Mouse (Mus musculus): ENCODE results near the gene Zpr1.

Gene Zpr1

DNA sequence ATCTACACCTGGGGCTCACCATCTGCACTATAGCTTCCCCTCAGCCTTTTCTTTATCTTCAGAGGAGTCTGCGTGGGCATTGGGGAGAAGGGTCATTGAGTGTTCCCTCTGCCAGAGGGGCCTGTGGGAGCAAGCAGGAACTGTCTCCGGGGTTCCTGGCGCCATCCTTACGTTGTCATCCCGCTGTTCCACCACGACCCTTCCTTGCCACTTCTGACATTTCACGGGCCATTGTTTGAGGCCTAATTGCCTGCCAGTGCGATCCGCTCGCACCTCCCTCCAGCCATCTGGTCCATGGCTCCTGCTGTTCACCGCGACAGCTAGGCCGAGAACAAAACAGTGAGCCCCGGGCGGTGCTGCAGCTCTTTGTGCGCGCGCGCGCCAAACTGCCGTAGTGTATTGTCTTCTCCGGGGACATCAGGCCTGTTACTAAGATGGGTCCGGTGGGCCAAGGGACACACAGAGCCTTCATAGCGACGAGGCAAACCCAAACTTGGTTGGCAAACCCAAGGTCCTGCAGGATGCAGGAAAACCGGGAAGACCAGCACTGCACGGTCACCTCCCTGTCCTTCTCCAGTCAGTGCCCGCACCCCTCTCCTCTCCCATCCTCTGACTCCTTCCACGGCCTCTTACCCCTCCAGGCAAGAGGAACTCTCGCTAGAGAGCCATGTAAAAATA is 55.8 kb downstream of the Zpr1 start:
- DNase-seq (ENCODE audit: low spot score in 2 of 2): peak; percentile 44 to 76

DNA sequence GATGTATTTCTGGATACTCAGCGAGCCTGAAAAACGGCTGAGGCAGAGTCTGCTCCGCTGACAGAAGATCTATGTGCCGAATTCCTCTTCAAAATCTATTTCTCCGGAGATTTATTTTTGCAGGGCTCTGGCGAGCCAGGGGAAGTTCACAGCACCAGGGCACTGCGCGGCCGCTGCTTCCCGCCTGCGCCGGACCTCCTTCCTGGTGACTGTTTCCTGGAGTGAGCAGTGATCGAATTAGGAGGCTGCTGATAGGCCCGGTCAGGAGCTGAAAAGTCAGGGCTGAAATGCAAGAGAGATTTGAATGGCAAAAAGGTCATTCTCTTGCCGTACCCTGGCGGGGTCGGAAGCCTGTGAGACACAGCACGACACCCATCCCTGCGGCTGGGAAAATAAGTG is 56.4 kb downstream of the Zpr1 start:
- no peak for DNase-seq (ENCODE audit: low spot score in 2 of 2)

DNA sequence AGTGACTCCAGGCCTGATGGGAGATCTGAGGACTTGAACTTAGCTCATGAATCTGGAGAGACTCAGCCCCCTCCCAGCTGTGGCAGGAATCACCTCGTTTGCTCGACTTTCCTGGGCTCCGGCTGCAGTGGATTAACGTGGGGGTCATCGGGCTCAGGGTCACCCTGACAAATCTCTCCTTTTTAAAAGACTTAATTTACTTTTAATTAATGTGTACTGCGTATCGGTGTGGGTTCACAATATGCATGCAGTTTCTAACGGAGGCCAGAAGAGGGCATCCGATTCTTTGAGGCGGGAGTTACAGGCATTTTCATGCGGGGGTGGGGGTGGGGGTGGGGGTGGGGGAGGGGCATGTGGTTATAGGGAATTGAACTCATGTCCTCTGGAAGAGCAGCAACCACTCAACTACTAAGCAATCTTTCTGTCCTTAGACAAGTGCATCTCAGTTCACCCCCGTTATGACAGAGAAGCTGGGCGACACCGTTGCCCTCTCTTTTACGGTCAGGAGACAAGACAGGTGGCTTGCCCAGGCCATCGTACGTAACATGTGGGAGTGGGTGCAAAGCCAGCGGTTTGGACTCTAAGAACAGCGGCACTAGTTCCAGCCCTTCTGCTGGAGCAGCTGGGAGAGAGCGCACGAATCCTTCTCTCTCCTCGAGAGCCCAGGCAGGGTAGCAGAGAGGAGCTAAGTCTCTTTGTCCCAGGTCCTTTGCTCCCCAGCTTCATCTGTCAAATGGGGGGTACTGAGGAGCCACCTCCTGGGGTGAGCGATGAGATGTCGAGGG is 57.1 kb downstream of the Zpr1 start:
- DNase-seq (ENCODE audit: low spot score in 2 of 2): no peak

DNA sequence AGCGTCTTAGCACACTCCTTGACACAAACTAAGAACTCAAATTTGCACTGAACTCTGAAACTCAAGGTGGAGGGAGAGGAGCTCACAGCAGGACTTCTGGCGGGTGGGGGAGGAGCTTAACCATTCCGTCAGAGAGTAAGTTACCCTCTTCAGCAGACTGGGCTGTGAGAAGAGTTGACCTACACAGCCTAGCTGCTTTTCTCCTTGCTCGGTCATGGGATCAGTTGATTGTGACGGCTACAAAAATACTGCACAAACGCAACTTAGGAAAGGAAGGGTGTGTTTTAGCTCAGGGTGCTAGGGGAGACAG is 57.7 kb downstream of the Zpr1 start:
- no peak for DNase-seq (ENCODE audit: low spot score in 2 of 2)

DNA sequence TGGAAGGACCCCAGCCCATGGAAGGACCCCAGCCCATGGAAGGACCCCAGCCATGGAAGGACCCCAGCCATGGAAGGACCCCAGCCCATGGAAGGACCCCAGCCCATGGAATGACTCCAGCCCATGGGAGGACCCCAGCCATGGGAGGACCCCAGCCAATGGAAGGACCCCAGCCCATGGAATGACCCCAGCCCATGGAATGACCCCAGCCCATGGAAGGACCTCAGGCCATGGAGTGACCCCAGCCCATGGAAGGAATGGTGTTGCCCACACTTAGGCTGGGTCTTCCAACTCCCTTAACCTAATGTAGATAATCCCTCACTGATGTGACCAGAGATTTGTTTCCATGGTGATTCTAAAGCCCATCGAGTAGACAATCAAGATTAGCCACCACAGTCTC is 58.4 kb downstream of the Zpr1 start:
- no peak for DNase-seq (ENCODE audit: low spot score in 2 of 2)
